Mouse (Mus musculus) ES-E14 (cell line): ENCODE measurements around the gene Sbk1.

Source experiments
- HCFC1 ChIP-seq: IDR thresholded peaks from 2 replicates; pipeline ENCODE4 v1.6.1; 2012; ENCODE audit warnings: low read length, inconsistent platforms, borderline replicate concordance; ENCODE audit not compliant: insufficient read depth
- MAFK ChIP-seq: IDR thresholded peaks from 2 replicates; pipeline ENCODE4 v1.6.1; 2014; ENCODE audit warnings: mild to moderate bottlenecking, low read depth, low read length, inconsistent platforms; ENCODE audit not compliant: insufficient read depth
- ZNF384 ChIP-seq: IDR thresholded peaks from 2 replicates; pipeline ENCODE4 v1.6.1; 2012; ENCODE audit warnings: low read depth, low read length, inconsistent platforms

GRCm38 (mm10) chr7:126248641-126249141 is 23.7 kb upstream of the Sbk1 start:
- TF ChIP-seq ZNF384 (no peak), HCFC1 (no peak), MAFK (no peak)
